Mouse (Mus musculus) stomach, postnatal 0 days (tissue): ENCODE results near the gene Zdhhc12. TPM values are rescaled to one million over a fixed set of nuclear protein-coding genes. Genes with fewer than 3 reads are reported as not detected.
"Not testable (repeated sequence)": the region's sequence is repeated elsewhere in the genome, so short reads cannot be mapped to it uniquely, and the experiment has no call there.

Experiments
- ATAC-seq: fragments of 200-750 bp; cut with Nextera tagmentation; 2 replicates; pipeline ENCODE4 v1.8.0; 2017; ENCODE audit not compliant: low FRiP score, low TSS enrichment
- DNase-seq: peaks from one replicate; pipeline ENCODE4 v3.0.0-alpha.2; 2016; ENCODE audit warnings: low spot score
- H3K27ac ChIP-seq: fragments of 300-500 bp; sonication (generic); replicated peaks from 2 replicates; pipeline ENCODE4 v1.5.1; 2014; ENCODE audit warnings: mild to moderate bottlenecking, control low read depth
- H3K27me3 ChIP-seq: fragments of 300-500 bp; sonication (generic); 2 replicates; pipeline ENCODE4 v1.6.1; 2014; ENCODE audit warnings: low read length; ENCODE audit not compliant: control insufficient read depth, insufficient read depth
- H3K36me3 ChIP-seq: fragments of 300-500 bp; sonication (generic); 2 replicates; pipeline ENCODE4 v1.6.1; 2014; ENCODE audit warnings: low read length, mixed read lengths; ENCODE audit not compliant: control insufficient read depth, insufficient read depth
- H3K4me1 ChIP-seq: fragments of 300-500 bp; sonication (generic); replicated peaks from 2 replicates; pipeline ENCODE4 v1.6.1; 2014; ENCODE audit warnings: antibody characterized with exemption; ENCODE audit not compliant: control insufficient read depth, insufficient read depth
- H3K4me2 ChIP-seq: fragments of 300-500 bp; sonication (generic); replicated peaks from 2 replicates; pipeline ENCODE4 v1.6.1; 2014; ENCODE audit warnings: low read depth, mild to moderate bottlenecking, control low read depth, moderate library complexity
- H3K4me3 ChIP-seq: fragments of 300-500 bp; sonication (generic); 2 replicates; pipeline ENCODE4 v1.5.1; 2014; ENCODE audit warnings: low read depth, low read length, control low read depth
- H3K9ac ChIP-seq: fragments of 300-500 bp; sonication (generic); 2 replicates; pipeline ENCODE4 v1.6.1; 2014; ENCODE audit warnings: mild to moderate bottlenecking, low read length, control low read depth, mixed read lengths
- H3K9me3 ChIP-seq: fragments of 300-500 bp; sonication (generic); 2 replicates; pipeline ENCODE4 v1.6.1; 2016; ENCODE audit warnings: low read length; ENCODE audit not compliant: control insufficient read depth
- CTCF ChIP-seq: IDR thresholded peaks from 2 replicates; pipeline ENCODE4 v1.5.1; 2016; ENCODE audit warnings: antibody characterized with exemption, low read depth, mild to moderate bottlenecking, moderate library complexity
- EP300 ChIP-seq: optimal IDR thresholded peaks from 2 replicates; pipeline ENCODE3; 2016; ENCODE audit warnings: antibody characterized with exemption
- WGBS: fragments of 180-500 bp; shearing (Covaris S2); extraction: QIAGEN DNeasy Blood & Tissue Kit; methylation state at CpG from one replicate; pipeline ENCODE4 v1.1.7; 2014; 5-methylcytosine and 5-hydroxymethylcytosine counted together
- polyA plus RNA-seq: library from polyadenylated mRNA; unstranded; fragments of >200 nt; fragmentation: Nextera tagmentation; extraction: Ambion mirVana; gene quantifications from 2 replicates; pipeline ENCODE4 v1.2.1, GENCODE M21; 2015

The Zdhhc12 gene
- polyA plus RNA-seq, 1 experiment from 2014 or later = 27.8 TPM

- Histone ChIP-seq H3K36me3 (0 out of 2 replicates have a peak, but pooled peaks cover 3% of the 10 kb centered on the region), H3K9ac (peak within 1 kb of the TSS; percentile 84), H3K4me1 (peaks cover 7% of the 10 kb centered on the region), H3K27ac (peak within 1 kb of the TSS; percentile 88), H3K4me3 (peak within 1 kb of the TSS; percentile 87), H3K27me3 (no peaks in the 10 kb centered on the region), H3K4me2 (peak within 1 kb of the TSS; percentile 85), H3K9me3 (no peaks in the 10 kb centered on the region)
- WGBS = under 1% methylated on average over 45 of the region's 46 CpGs
- ATAC-seq (peak; percentile 95), DNase-seq (peak; percentile 97)
- TF ChIP-seq CTCF = peak; percentile 8; the same call in 1 of the 2 replicates
- peak; percentile 43 for TF ChIP-seq EP300
Observed at GRCm38 (mm10) chr2:30133613-30134377, 40.3 kb upstream of the Zdhhc12 start, which contains the start of gene Tbc1d13. TSS of gene Tbc1d13 (plus strand) at chr2:30133746.

- ATAC-seq (peak; percentile 18), DNase-seq (peak; percentile 56)
- Histone ChIP-seq H3K9me3 (no peaks in the 10 kb centered on the region), H3K4me3 (peak overlapping the region; percentile 87), H3K4me2 (peak overlapping the region; percentile 85), H3K9ac (peak overlapping the region; percentile 84), H3K27me3 (no peaks in the 10 kb centered on the region), H3K36me3 (0 out of 2 replicates have a peak, but pooled peaks cover 3% of the 10 kb centered on the region), H3K4me1 (peaks cover 7% of the 10 kb centered on the region), H3K27ac (peak overlapping the region; percentile 88)
- 8% methylated on average over 16 of the region's 16 CpGs for WGBS
- TF ChIP-seq EP300 = no peak
- TF ChIP-seq CTCF = no peak
Observed at GRCm38 (mm10) chr2:30132801-30133612, 39.6 kb upstream of the Zdhhc12 start.

DNA sequence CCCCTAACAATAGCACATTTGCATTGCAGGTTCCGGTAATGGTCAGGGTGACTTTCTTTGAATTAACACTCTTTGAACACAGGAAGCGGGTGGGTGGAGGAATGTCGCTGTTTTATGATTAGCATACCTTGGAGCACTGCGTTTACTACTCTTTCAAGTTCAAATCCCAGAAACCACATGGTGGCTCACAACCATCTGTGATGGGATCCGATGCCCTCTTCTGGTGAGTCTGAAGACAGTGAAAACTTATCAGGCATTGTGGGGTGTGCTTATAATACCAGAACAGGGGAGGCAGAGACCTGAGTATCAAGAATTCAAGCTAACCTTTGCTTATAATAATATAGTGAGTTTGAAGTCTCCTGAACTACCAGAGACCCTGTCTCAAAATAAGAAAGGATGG is 37.8 kb upstream of the Zdhhc12 start:
- not testable (repeated sequence) for ATAC-seq, DNase-seq, H3K36me3 ChIP-seq, H3K27ac ChIP-seq, H3K4me2 ChIP-seq, H3K9me3 ChIP-seq, H3K9ac ChIP-seq, H3K4me3 ChIP-seq, H3K27me3 ChIP-seq, H3K4me1 ChIP-seq
- TF ChIP-seq CTCF = peak; percentile 36
- 63% methylated on average over 5 of the region's 5 CpGs for WGBS

- ATAC-seq (no peak), DNase-seq (no peak)
- no peaks in the 10 kb centered on the region for H3K36me3 ChIP-seq
- H3K4me1 ChIP-seq = peaks cover 7% of the 10 kb centered on the region
- 73% methylated on average over 4 of the region's 4 CpGs for WGBS
- H3K27me3 ChIP-seq = no peaks in the 10 kb centered on the region
- no peak overlapping the region for H3K27ac ChIP-seq
- H3K4me2 ChIP-seq = no peak overlapping the region
- H3K9ac ChIP-seq = no peak overlapping the region
- no peaks in the 10 kb centered on the region for H3K9me3 ChIP-seq
- no peak for TF ChIP-seq CTCF
- TF ChIP-seq EP300 = no peak
- H3K4me3 ChIP-seq = no peak overlapping the region
Observed at GRCm38 (mm10) chr2:30130156-30130555, 36.7 kb upstream of the Zdhhc12 start.

DNA sequence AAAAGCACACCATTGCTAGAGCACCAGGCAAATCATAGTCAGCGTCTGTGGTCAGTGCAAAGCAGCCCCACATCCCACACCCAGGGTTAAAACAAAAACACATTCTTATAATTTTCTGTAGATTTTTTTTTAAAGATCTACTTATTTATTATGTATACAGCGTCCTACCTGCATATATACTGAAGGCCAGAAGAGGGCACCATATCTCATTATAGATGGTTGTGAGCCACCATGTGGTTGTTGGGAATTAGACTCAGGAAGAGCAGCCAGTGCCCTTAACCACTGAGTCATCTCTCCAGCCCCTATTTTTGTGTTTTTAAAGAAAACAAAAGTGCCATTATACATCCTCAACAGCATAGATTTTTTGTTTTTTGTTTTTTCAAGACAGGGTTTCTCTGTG is 35.3 kb upstream of the Zdhhc12 start:
- TF ChIP-seq EP300 = no peak
- peak; percentile 87 for TF ChIP-seq CTCF

More for the DNA sequence above, 35.3 kb upstream of the Zdhhc12 start:
- WGBS = 35% methylated on average over 2 of the region's 2 CpGs
- no peak for ATAC-seq
- Histone ChIP-seq H3K36me3 (no peaks in the 10 kb centered on the region), H3K4me3 (no peak overlapping the region), H3K4me2 (no peak overlapping the region), H3K9me3 (no peaks in the 10 kb centered on the region), H3K27me3 (no peaks in the 10 kb centered on the region), H3K9ac (no peak overlapping the region), H3K27ac (no peak overlapping the region), H3K4me1 (peaks cover 8% of the 10 kb centered on the region)
- no peak for DNase-seq
